Mouse (Mus musculus): ENCODE results near the gene Med15.

GRCm38 (mm10) chr16:17759344-17759773, 26.7 kb upstream of the Med15 start, which contains the start of gene Klhl22:
- TF ChIP-seq POLR2A (IDR thresholded peaks at IDR 0.05; ENCODE audit: borderline replicate concordance, low read depth, low read length), result no peak
- TF ChIP-seq CTCF (IDR thresholded peaks at IDR 0.05; ENCODE audit: low read depth, low read length), result no peak

Measured in bone marrow macrophage, adult 2 months (primary cell).